Mouse (Mus musculus) heart, adult 2 months (tissue): Measurements from ENCODE around the gene Bub3. TPM values are rescaled to one million over a fixed set of nuclear protein-coding genes. Genes with fewer than 3 reads are reported as not detected.

Source experiments
- DNase-seq, 2 experiments: peaks; one replicate each; pipeline ENCODE4 v3.0.0; 2021
- H3K27ac ChIP-seq: fragments of 200-600 bp; 2 replicates; pipeline ENCODE4 v1.8.1; 2022
- H3K27me3 ChIP-seq: fragments of 200-500 bp; 2 replicates; pipeline ENCODE4 v1.6.1; 2012; ENCODE audit warnings: mild to moderate bottlenecking, low read length, inconsistent platforms, mixed read lengths; ENCODE audit not compliant: control insufficient read depth, insufficient read depth
- H3K36me3 ChIP-seq: fragments of 200-500 bp; 2 replicates; pipeline ENCODE4 v1.6.1; 2012; ENCODE audit warnings: low read length, inconsistent platforms; ENCODE audit not compliant: control insufficient read depth, insufficient read depth
- H3K4me1 ChIP-seq: fragments of 200-500 bp; 2 replicates; pipeline ENCODE4 v1.6.1; 2011; ENCODE audit warnings: low read length; ENCODE audit not compliant: control insufficient read depth, insufficient read depth
- H3K4me3 ChIP-seq: fragments of 200-600 bp; 2 replicates; pipeline ENCODE4 v1.8.1; 2022
- H3K79me2 ChIP-seq: fragments of 200-500 bp; replicated peaks from 2 replicates; pipeline ENCODE4 v1.6.1; 2012; ENCODE audit warnings: mild to moderate bottlenecking, inconsistent platforms, low read length, moderate library complexity, mixed read lengths; ENCODE audit not compliant: control insufficient read depth, insufficient read depth
- H3K9ac ChIP-seq: fragments of 200-500 bp; 2 replicates; pipeline ENCODE4 v1.6.1; 2012; ENCODE audit warnings: low read depth, mild to moderate bottlenecking, control low read depth, inconsistent platforms, low read length, mixed read lengths
- CTCF ChIP-seq: fragments of 200-600 bp; IDR thresholded peaks from 2 replicates; pipeline ENCODE4 v1.8.1; 2022; ENCODE audit warnings: antibody characterized with exemption, mild to moderate bottlenecking, moderate library complexity
- EP300 ChIP-seq: fragments of 200-500 bp; IDR thresholded peaks from 2 replicates; pipeline ENCODE4 v1.6.1; 2011; ENCODE audit warnings: low read depth, low read length, control low read depth; ENCODE audit not compliant: insufficient read depth
- POLR2A ChIP-seq: fragments of 200-500 bp; IDR thresholded peaks from 2 replicates; pipeline ENCODE4 v1.6.1; 2011; ENCODE audit warnings: mild to moderate bottlenecking, low read depth, low read length, control low read depth; ENCODE audit not compliant: insufficient read depth
- WGBS: fragments of 180-500 bp; shearing (Covaris S2); methylation state at CpG from one replicate; pipeline ENCODE4 v1.1.7; 2018; 5-methylcytosine and 5-hydroxymethylcytosine counted together
- intact Hi-C: fragments of 180-260 bp; cut with DNase I; formaldehyde crosslinking; loops from one replicate; pipeline ENCODE4 v1.15.1; 2025
- polyA plus RNA-seq: library from polyadenylated mRNA; depleted of rRNA; stranded (reverse); fragments of >200 nt; gene quantifications from 2 replicates; pipeline ENCODE4 v1.2.3, GENCODE M21; 2012
- total RNA-seq, 2 experiments: library from RNA; stranded (reverse); gene quantifications; 2 replicates each; pipeline ENCODE4 v1.2.3; 2021

Bub3 gene
- total and polyA plus RNA-seq, 3 experiments, result 25.0 to 34.5 (median 29.8) TPM

DNA sequence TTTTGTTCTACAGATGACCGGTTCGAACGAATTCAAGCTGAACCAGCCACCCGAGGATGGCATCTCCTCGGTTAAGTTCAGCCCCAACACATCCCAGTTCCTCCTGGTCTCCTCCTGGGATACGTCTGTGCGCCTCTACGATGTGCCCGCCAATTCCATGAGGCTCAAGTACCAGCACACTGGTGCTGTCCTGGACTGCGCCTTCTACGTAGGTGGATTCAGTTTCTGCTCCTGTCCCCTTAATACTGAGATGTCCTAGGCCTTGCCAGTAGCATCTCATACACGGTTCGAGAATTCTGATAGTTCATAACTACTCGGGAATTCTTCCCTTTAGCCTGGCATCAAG lies 648 bp downstream of the Bub3 start:
- Histone ChIP-seq H3K4me1 (peaks cover 1% of the 10 kb centered on the region), H3K79me2 (peaks cover 3% of the 10 kb centered on the region; the same call in 1 of the 2 replicates), H3K9ac (peak overlapping the region; percentile 89), H3K4me3 (peak overlapping the region; percentile 91), H3K27ac (peak overlapping the region; percentile 98), H3K36me3 (peaks cover 8% of the 10 kb centered on the region), H3K27me3 (peaks cover 11% of the 10 kb centered on the region)
- no peak for DNase-seq
- intact Hi-C loops, result loop anchor here (2.0 to 5.0 kb wide), 3 partner anchors 148 to 693 kb away; partner anchors contain the start of genes 2310057M21Rik, Acadsb, Ikzf5 and Plekha1
- TF ChIP-seq CTCF (no peak), EP300 (no peak), POLR2A (no peak)
- under 1% methylated on average over 14 of the region's 14 CpGs for WGBS

DNA sequence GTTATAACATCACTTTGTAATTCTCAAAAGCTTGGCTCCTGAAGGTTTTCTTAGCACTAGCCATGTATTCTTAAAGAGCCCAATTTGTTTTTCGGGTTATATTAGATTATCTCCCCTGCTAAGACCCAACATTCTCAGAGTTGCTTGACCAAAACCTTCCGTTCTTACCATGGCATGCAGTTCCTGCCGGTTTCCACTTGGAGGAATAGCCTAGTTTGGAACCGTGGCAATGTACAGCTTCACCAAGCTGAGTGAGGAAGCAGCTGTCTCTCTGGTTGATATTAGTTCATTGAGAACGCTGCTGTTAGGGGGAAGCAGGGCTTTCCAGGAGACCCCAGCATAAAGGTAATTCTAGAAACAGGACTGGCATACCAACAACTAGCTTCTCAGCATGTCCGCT lies 15.2 kb downstream of the Bub3 start:
- DNase-seq, result no peak
- no peaks in the 10 kb centered on the region for H3K79me2 ChIP-seq
- H3K4me3 ChIP-seq, result no peak overlapping the region
- intact Hi-C loops, result no loop called here
- H3K27me3 ChIP-seq, result no peaks in the 10 kb centered on the region
- TF ChIP-seq CTCF, result no peak
- TF ChIP-seq EP300, result no peak
- no peak for TF ChIP-seq POLR2A
- no peaks in the 10 kb centered on the region for H3K36me3 ChIP-seq
- H3K4me1 ChIP-seq, result no peaks in the 10 kb centered on the region
- 75% methylated on average over 6 of the region's 6 CpGs for WGBS
- H3K9ac ChIP-seq, result no peak overlapping the region
- no peak overlapping the region for H3K27ac ChIP-seq

DNA sequence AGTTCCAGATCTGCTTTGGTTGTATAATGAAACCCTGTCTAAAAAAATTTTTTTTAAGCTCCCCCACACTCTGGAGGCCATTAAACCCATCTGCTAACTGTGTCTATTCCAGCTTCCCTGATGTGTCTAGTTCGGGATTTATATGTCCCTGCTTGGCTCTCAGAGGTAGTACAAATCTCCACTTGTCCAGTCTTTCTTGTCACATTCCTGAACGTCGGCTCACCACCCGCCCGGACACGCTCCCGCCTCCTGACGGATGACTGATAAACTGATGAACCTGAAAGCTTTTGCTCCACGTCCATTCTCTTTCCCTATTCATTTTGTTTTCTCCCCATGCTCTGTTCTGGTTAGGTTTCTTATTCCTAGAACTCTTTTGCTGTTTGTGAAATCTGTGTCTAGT lies 22.2 kb downstream of the Bub3 start:
- no peak overlapping the region for H3K4me3 ChIP-seq
- no peaks in the 10 kb centered on the region for H3K27me3 ChIP-seq
- DNase-seq, result no peak
- intact Hi-C loops, result no loop called here
- H3K79me2 ChIP-seq, result no peaks in the 10 kb centered on the region
- TF ChIP-seq EP300 (no peak), POLR2A (no peak), CTCF (no peak)
- H3K36me3 ChIP-seq, result no peaks in the 10 kb centered on the region
- no peak overlapping the region for H3K9ac ChIP-seq
- H3K4me1 ChIP-seq, result no peaks in the 10 kb centered on the region
- H3K27ac ChIP-seq, result no peak overlapping the region
- WGBS, result 38% methylated on average over 9 of the region's 9 CpGs

DNA sequence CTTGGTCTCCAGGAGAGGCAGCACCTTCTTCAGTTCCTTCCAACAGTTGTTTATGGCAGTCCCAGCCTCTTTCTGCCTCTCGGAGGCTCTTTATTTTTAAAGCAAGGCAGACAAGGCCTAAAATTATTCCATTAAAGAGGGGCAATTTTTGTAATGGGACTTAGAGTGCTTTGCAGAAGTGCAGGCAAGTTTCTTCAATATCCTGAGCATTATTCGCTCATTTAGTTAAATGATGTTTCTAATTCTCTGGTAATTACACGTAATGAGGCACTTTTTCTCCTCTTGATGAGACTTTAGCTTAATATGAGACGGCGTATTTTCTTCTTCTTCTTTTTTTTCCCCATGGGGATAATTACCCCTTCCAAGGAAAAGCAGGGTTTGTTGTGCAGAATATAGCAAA lies 25.5 kb downstream of the Bub3 start:
- Histone ChIP-seq H3K9ac (no peak overlapping the region), H3K79me2 (no peaks in the 10 kb centered on the region), H3K27ac (no peak overlapping the region), H3K27me3 (no peaks in the 10 kb centered on the region), H3K4me3 (no peak overlapping the region), H3K4me1 (no peaks in the 10 kb centered on the region), H3K36me3 (no peaks in the 10 kb centered on the region)
- intact Hi-C loops, result no loop called here
- DNase-seq, result no peak
- WGBS, result 88% methylated on average over 5 of the region's 5 CpGs
- TF ChIP-seq CTCF (no peak), POLR2A (no peak), EP300 (no peak)

DNA sequence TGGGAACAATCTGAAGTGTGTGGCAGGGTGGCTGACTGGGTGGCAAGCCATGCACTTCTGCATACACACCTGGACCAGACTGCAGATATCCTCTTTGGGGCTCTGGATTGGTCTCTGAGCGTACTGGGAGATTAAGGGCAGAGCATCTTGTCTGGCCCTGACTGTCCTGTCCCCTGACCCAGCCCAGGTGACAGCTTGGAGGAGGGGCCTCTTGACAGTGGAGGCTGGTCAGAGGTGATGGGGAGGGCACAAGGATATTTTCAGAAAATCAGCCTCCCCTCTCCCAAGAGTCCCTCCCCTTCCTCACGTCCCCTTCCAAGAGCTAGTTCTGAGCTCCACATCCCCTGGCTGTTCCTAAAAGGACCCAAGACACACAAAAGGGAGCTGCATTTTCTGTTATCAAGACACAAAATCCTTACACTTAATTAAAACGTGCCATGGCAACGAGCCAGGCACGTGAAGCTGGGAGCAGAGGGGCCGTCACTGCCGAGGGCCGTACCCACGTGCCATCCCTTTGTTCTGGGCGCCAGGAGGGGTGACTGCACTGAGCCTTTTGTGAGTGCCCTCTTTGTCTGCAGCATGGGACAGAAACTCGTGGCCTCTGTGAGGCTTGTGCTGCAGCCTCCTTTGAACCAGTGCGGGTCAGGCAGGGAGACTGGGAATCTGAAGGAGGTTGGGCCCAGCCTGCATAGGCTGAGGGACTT lies 37.9 kb downstream of the Bub3 start:
- Histone ChIP-seq H3K4me3 (no peak overlapping the region), H3K27ac (no peak overlapping the region), H3K9ac (no peak overlapping the region), H3K79me2 (no peaks in the 10 kb centered on the region), H3K27me3 (no peaks in the 10 kb centered on the region; the same call in 1 of the 2 replicates), H3K36me3 (no peaks in the 10 kb centered on the region), H3K4me1 (no peaks in the 10 kb centered on the region)
- intact Hi-C loops, result no loop called here
- 18% methylated on average over 12 of the region's 12 CpGs for WGBS
- no peak for TF ChIP-seq EP300
- TF ChIP-seq POLR2A, result no peak
- TF ChIP-seq CTCF, result no peak
- DNase-seq, result no peak

DNA sequence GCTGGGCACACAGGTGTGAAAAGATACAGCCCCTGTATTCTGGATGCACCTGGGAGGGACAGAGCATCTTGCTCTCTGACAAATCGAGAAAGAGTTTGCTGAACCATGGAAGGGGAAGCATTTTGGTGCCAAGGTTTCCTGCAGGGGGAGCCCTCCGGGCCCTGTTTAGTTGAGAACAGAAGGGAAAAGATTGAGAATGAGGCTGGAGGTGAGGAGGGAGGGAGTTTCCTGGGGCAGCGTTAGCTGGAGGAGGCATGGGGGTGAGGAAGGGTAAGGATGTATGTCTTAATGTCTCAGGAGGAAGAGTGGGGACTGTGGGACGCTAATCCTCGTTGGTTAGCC lies 38.4 kb downstream of the Bub3 start:
- 6% methylated on average over 5 of the region's 5 CpGs for WGBS
- Histone ChIP-seq H3K79me2 (no peaks in the 10 kb centered on the region), H3K4me1 (no peaks in the 10 kb centered on the region), H3K27me3 (no peaks in the 10 kb centered on the region; the same call in 1 of the 2 replicates), H3K36me3 (no peaks in the 10 kb centered on the region), H3K27ac (no peak overlapping the region), H3K4me3 (no peak overlapping the region), H3K9ac (no peak overlapping the region)
- intact Hi-C loops, result no loop called here
- DNase-seq, result no peak
- no peak for TF ChIP-seq CTCF
- TF ChIP-seq EP300, result no peak
- no peak for TF ChIP-seq POLR2A

DNA sequence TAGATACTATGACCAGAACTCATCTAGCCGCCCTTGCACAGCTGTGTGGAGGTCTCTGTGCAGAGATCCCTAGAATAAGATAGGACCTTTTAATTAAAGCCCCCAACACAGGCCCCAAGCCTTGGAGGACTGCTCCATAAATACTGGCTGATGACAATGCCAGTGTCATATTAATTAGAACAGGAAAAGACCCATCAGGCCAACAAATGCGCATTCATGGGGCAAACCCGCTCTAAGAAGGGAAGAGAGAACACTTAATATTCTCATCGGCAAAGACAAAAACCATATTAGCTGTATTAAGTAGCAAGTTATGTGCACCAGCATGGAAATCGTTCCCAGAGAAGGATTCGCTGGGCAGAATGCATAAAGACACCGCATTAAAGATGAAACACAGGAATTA lies 42.1 kb downstream of the Bub3 start:
- no peak for DNase-seq
- Histone ChIP-seq H3K4me1 (no peaks in the 10 kb centered on the region), H3K79me2 (no peaks in the 10 kb centered on the region), H3K27ac (no peak overlapping the region), H3K36me3 (no peaks in the 10 kb centered on the region), H3K9ac (no peak overlapping the region), H3K4me3 (no peak overlapping the region), H3K27me3 (no peaks in the 10 kb centered on the region; the same call in 1 of the 2 replicates)
- no peak for TF ChIP-seq EP300
- no peak for TF ChIP-seq CTCF
- no peak for TF ChIP-seq POLR2A
- intact Hi-C loops, result no loop called here
- WGBS, result 83% methylated on average over 7 of the region's 7 CpGs
